Mouse (Mus musculus) midbrain, embryonic 14.5 days (tissue): ENCODE measurements at regions not wholly inside any gene's neighbourhood (a gene's known extent, or its start where the extent isn't known, plus 50 kb on each side); places are given as distances from the start of the nearest gene placed in this dataset.
A peak's percentile ranks its signal among the peaks of the same experiment; 100 is the strongest.

Experiments
- ATAC-seq: fragments of 200-750 bp; cut with Nextera tagmentation; 2 replicates; pipeline ENCODE4 v1.8.0; 2017; ENCODE audit warnings: moderate number of reproducible peaks, moderate library complexity; ENCODE audit not compliant: low FRiP score, low TSS enrichment
- DNase-seq: peaks from one replicate; pipeline ENCODE4 v3.0.0-alpha.2; 2015
- H3K27ac ChIP-seq: fragments of 300-500 bp; sonication (generic); replicated peaks from 2 replicates; pipeline ENCODE4 v1.5.1; 2014; ENCODE audit warnings: mild to moderate bottlenecking, low read depth, low read length, moderate library complexity
- H3K27me3 ChIP-seq: fragments of 300-500 bp; sonication (generic); 2 replicates; pipeline ENCODE4 v1.6.1; 2014; ENCODE audit warnings: low read length, control low read depth, mixed read lengths; ENCODE audit not compliant: control insufficient read depth, insufficient read depth
- H3K36me3 ChIP-seq: fragments of 300-500 bp; sonication (generic); 2 replicates; pipeline ENCODE4 v1.6.1; 2014; ENCODE audit warnings: low read length, control low read depth; ENCODE audit not compliant: control insufficient read depth, insufficient read depth
- H3K4me1 ChIP-seq: fragments of 300-500 bp; sonication (generic); 2 replicates; pipeline ENCODE4 v1.6.1; 2014; ENCODE audit warnings: mild to moderate bottlenecking, antibody characterized with exemption, low read length, control low read depth; ENCODE audit not compliant: control insufficient read depth, insufficient read depth
- H3K4me2 ChIP-seq: fragments of 300-500 bp; sonication (generic); 2 replicates; pipeline ENCODE4 v1.6.1; 2014; ENCODE audit warnings: mild to moderate bottlenecking, low read length, moderate library complexity
- H3K4me3 ChIP-seq: fragments of 300-500 bp; sonication (generic); replicated peaks from 2 replicates; pipeline ENCODE4 v1.5.1; 2014; ENCODE audit warnings: low read depth, low read length
- H3K9ac ChIP-seq: fragments of 300-500 bp; sonication (generic); replicated peaks from 2 replicates; pipeline ENCODE4 v1.6.1; 2014; ENCODE audit warnings: mild to moderate bottlenecking, low read length, moderate library complexity
- H3K9me3 ChIP-seq: fragments of 300-500 bp; sonication (generic); 2 replicates; pipeline ENCODE4 v1.6.1; 2016; ENCODE audit warnings: low read length, control low read depth, mixed read lengths; ENCODE audit not compliant: control insufficient read depth
- WGBS: fragments of 180-500 bp; shearing (Covaris S2); extraction: QIAGEN DNeasy Blood & Tissue Kit; methylation state at CpG from one replicate; pipeline ENCODE4 v1.1.7; 2014; 5-methylcytosine and 5-hydroxymethylcytosine counted together

- WGBS, result 98% methylated on average over 1 of the region's 1 CpGs
- Histone ChIP-seq H3K27ac (no peak overlapping the region), H3K4me1 (no peaks in the 10 kb centered on the region), H3K27me3 (no peaks in the 10 kb centered on the region), H3K4me2 (no peak overlapping the region), H3K4me3 (no peak overlapping the region), H3K9me3 (no peaks in the 10 kb centered on the region), H3K9ac (no peak overlapping the region), H3K36me3 (no peaks in the 10 kb centered on the region)
- no peak for ATAC-seq
- DNase-seq, result no peak
Measured at GRCm38 (mm10) chr5:84934369-84934768, 517.2 kb upstream of the Epha5 start.

- no peak for DNase-seq
- H3K4me2 ChIP-seq, result no peak overlapping the region
- no peaks in the 10 kb centered on the region for H3K9me3 ChIP-seq
- H3K9ac ChIP-seq, result no peak overlapping the region
- H3K27ac ChIP-seq, result no peak overlapping the region
- no peaks in the 10 kb centered on the region for H3K27me3 ChIP-seq
- H3K4me3 ChIP-seq, result no peak overlapping the region
- WGBS, result 87% methylated on average over 1 of the region's 1 CpGs
- no peaks in the 10 kb centered on the region for H3K36me3 ChIP-seq
- no peak for ATAC-seq
- no peaks in the 10 kb centered on the region for H3K4me1 ChIP-seq
Measured at GRCm38 (mm10) chr5:84917631-84918292, 500.6 kb upstream of the Epha5 start.

- DNase-seq, result no peak
- Histone ChIP-seq H3K27ac (no peak overlapping the region), H3K27me3 (no peaks in the 10 kb centered on the region), H3K36me3 (no peaks in the 10 kb centered on the region), H3K9ac (no peak overlapping the region), H3K9me3 (no peaks in the 10 kb centered on the region), H3K4me3 (no peak overlapping the region), H3K4me2 (no peak overlapping the region), H3K4me1 (no peaks in the 10 kb centered on the region)
- 15% methylated on average over 4 of the region's 4 CpGs for WGBS
- no peak for ATAC-seq
Measured at GRCm38 (mm10) chr5:84901669-84902068, 484.5 kb upstream of the Epha5 start.

GRCm38 (mm10) chr5:84897535-84897934, 480.4 kb upstream of the Epha5 start:
- no peak overlapping the region for H3K4me3 ChIP-seq
- no peaks in the 10 kb centered on the region for H3K4me1 ChIP-seq
- no peaks in the 10 kb centered on the region for H3K9me3 ChIP-seq
- no peak overlapping the region for H3K4me2 ChIP-seq
- no peak for ATAC-seq
- no peaks in the 10 kb centered on the region for H3K36me3 ChIP-seq
- no peaks in the 10 kb centered on the region for H3K27me3 ChIP-seq
- H3K27ac ChIP-seq, result no peak overlapping the region
- no peak overlapping the region for H3K9ac ChIP-seq
- DNase-seq, result no peak
- 100% methylated on average over 1 of the region's 1 CpGs for WGBS

- Histone ChIP-seq H3K9me3 (no peaks in the 10 kb centered on the region), H3K9ac (no peak overlapping the region), H3K27me3 (no peaks in the 10 kb centered on the region), H3K4me2 (no peak overlapping the region), H3K27ac (no peak overlapping the region), H3K4me1 (no peaks in the 10 kb centered on the region), H3K4me3 (no peak overlapping the region), H3K36me3 (no peaks in the 10 kb centered on the region)
- 24% methylated on average over 1 of the region's 1 CpGs for WGBS
- no peak; the same call in 1 of the 2 replicates for ATAC-seq
- DNase-seq, result peak; percentile 20
Measured at GRCm38 (mm10) chr5:84853622-84854021, 436.4 kb upstream of the Epha5 start.

DNA sequence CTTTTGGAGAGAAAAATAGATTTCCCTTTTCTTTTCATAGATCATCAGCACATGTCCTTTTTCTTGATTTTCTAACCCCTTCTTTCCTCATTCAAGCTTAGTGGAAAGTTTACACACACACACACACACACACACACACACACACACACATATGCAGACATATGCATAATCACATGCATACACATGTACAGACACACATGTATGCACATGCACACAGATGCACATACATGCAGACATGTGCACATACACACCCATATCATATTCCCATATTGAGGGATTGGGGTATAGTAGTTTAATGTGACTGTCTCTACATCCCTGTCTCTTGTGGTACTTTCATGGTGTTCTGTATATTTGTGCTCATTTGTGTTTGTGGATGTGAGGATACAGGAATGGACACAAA, 432.0 kb upstream of the Epha5 start:
- Histone ChIP-seq H3K9ac (no peak overlapping the region), H3K27me3 (no peaks in the 10 kb centered on the region), H3K4me3 (no peak overlapping the region), H3K4me1 (no peaks in the 10 kb centered on the region), H3K9me3 (no peaks in the 10 kb centered on the region), H3K36me3 (no peaks in the 10 kb centered on the region), H3K27ac (no peak overlapping the region), H3K4me2 (no peak overlapping the region)
- 0 out of 2 replicates have a peak, but pooled peaks have one; percentile 42 for ATAC-seq
- no peak for DNase-seq

- peak; percentile 93 for ATAC-seq
Measured at GRCm38 (mm10) chr5:84848765-84849164, 431.6 kb upstream of the Epha5 start.

DNA sequence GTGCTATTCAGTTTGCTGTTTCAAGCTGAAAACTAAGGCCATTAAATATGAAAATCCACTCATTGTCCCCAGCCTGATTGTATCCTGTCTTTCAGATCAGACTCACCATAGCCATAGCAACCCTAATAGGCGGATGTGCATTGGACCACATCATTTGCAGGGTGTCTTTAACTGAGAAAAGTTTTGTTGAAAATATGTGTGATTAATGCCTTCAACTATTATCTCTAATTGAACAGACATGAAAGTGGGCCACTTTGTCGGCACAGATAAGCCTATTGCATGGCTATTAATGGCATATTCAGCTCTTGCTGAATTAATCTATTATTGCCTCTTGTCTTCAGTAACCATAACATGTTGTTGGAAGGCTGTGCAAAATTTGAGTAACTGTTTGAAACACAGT, 394.3 kb upstream of the Epha5 start:
- no peak overlapping the region for H3K27ac ChIP-seq
- H3K36me3 ChIP-seq, result no peaks in the 10 kb centered on the region
- peak; percentile 56 for DNase-seq
- ATAC-seq, result peak; percentile 76
- WGBS, result 8% methylated on average over 2 of the region's 2 CpGs
- H3K4me2 ChIP-seq, result no peak overlapping the region
- H3K4me3 ChIP-seq, result no peak overlapping the region
- H3K27me3 ChIP-seq, result no peaks in the 10 kb centered on the region
- peaks cover 6% of the 10 kb centered on the region; the same call in 1 of the 2 replicates for H3K4me1 ChIP-seq
- H3K9me3 ChIP-seq, result no peaks in the 10 kb centered on the region
- no peak overlapping the region for H3K9ac ChIP-seq

More at GRCm38 (mm10) chr5:84848765-84849164, 431.6 kb upstream of the Epha5 start:
- peak; percentile 76 for DNase-seq
- Histone ChIP-seq H3K27me3 (no peaks in the 10 kb centered on the region), H3K27ac (no peak overlapping the region), H3K4me2 (no peak overlapping the region), H3K9ac (no peak overlapping the region), H3K4me3 (no peak overlapping the region), H3K4me1 (no peaks in the 10 kb centered on the region), H3K9me3 (no peaks in the 10 kb centered on the region), H3K36me3 (no peaks in the 10 kb centered on the region)
- 8% methylated on average over 2 of the region's 2 CpGs for WGBS

DNA sequence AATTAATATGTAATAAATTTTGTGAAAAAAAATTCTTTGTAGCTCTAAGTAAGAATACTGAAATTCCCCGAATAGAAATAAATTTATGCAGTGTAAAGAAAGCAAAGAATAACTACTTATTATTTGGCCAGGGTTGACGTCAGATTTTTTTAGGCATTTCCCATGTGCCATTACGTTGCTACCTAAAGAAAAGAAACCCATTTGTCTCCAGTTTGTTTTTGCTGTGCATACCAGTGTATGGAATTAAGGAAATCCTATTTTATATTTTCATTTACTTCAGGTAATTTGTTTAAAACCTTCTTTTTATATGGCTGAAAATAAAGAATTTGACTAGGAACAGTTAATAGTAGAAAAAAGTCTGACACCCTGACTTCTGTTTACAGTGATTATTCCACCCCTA, 393.7 kb upstream of the Epha5 start:
- Histone ChIP-seq H3K27me3 (no peaks in the 10 kb centered on the region), H3K27ac (no peak overlapping the region), H3K4me2 (no peak overlapping the region), H3K9ac (no peak overlapping the region), H3K4me3 (no peak overlapping the region), H3K36me3 (no peaks in the 10 kb centered on the region), H3K4me1 (peaks cover 6% of the 10 kb centered on the region; the same call in 1 of the 2 replicates), H3K9me3 (no peaks in the 10 kb centered on the region)
- WGBS, result 13% methylated on average over 3 of the region's 3 CpGs
- DNase-seq (no peak), ATAC-seq (no peak)
